Mouse (Mus musculus) Patski (cell line): ENCODE data around the gene Chrd. TPM values are rescaled to one million over a fixed set of nuclear protein-coding genes. Genes with fewer than 3 reads are reported as not detected.
A peak's percentile ranks its signal among the peaks of the same experiment; 100 is the strongest.

Experiments used
- ATAC-seq: fragments of 100-300 bp; one replicate; pipeline ENCODE4 v1.8.0; 2021
- CTCF ChIA-PET: fragments of 350-600 bp; sonication (Branson Sonifier 250); formaldehyde crosslinking; loops from one replicate; lab custom pipeline; 2022; ENCODE audit warnings: inconsistent platforms; lab: Charles Lee
- POLR2A ChIA-PET: fragments of 350-600 bp; sonication (Branson Sonifier 250); formaldehyde crosslinking; loops from one replicate; lab custom pipeline; 2022; ENCODE audit warnings: antibody characterized with exemption, inconsistent platforms; lab: Charles Lee
- DNase-seq: peaks from one replicate; pipeline ENCODE4 v3.0.0-alpha.2; 2011; ENCODE audit warnings: low read depth, low spot score
- H3K27me3 ChIP-seq: fragments of 371-371 bp; one replicate; pipeline ENCODE4 v1.5.1; 2021
- CTCF ChIP-seq: fragments of 100-300 bp; IDR thresholded peaks from one replicate; pipeline ENCODE4 v1.5.1; 2021
- in situ Hi-C: fragments of 300-500 bp; cut with MboI; formaldehyde crosslinking; loops from 3 replicates; pipeline ENCODE4 v1.11.1; 2018; ENCODE audit warnings: low pct_unique_long_range_greater_than_20kb, mixed read lengths
- polyA plus RNA-seq: library from polyadenylated mRNA; unstranded; gene quantifications from one replicate; pipeline ENCODE4 v1.2.3, GENCODE M21; 2021

Chrd gene
- polyA plus RNA-seq, 1 experiment from 2014 or later = 1.8 TPM

DNA sequence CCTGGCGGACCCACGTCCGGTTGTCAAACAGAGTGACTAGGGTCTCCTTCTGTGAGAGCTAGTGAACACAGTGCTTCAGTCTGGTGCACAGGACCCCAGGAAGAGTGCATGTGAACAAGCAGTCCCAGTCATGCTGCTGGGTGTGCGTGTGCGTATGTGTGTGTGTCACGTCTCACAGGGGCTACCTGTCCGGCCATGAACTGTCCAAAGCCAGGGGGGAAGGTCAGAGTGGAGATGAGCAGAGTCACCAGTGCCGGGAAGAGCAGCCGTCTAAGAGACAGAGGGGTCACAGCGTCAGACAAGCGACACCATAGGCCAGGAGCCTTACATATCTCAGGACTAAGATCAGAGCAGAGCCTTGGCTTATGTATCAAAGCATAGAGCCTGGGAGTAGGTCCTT is 22.6 kb upstream of the Chrd start:
- ChIA-PET CTCF (interaction anchor here (1.1 to 2.1 kb wide), 5 partner anchors 12 to 53 kb away, joined by 3 to 8 read pairs (median 5); no protein-coding TSS in a partner anchor), POLR2A (interaction anchor here (0.5 kb wide), 1 partner anchor 928 kb away, joined by 4 read pairs; no protein-coding TSS in a partner anchor)
- no peak for DNase-seq
- TF ChIP-seq CTCF = no peak
- no peak for ATAC-seq
- in situ Hi-C loops = loop anchor here (25.0 kb wide), 1 partner anchor 1552 kb away; the partner anchor contains the start of gene Tra2b
- no peaks in the 10 kb centered on the region for H3K27me3 ChIP-seq

DNA sequence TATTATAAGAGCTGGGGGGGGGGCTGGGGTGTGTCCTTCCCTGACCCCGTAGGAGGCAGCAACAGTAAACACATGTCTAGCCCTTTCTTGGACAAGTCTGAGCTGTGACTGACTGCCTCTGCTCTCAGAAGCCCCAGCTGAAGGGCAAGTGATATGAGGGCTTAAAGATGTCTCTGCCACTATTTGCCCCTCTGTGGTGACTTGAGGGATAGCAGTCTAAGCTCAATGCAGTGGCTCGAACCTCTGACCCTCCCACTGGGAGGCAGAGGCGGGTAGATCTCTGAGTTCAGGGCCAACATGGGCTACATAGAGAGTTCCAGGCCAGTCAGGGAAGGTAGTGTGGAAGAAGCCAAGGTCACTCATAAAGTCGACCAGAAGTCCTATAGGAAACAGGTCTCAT is 22.1 kb upstream of the Chrd start:
- no peak for ATAC-seq
- no peak for DNase-seq
- in situ Hi-C loops = loop anchor here (25.0 kb wide), 1 partner anchor 1551 kb away; the partner anchor contains the start of gene Tra2b
- POLR2A ChIA-PET = interaction anchor here (0.6 kb wide), 1 partner anchor 621 kb away, joined by 4 read pairs; no protein-coding TSS in a partner anchor
- CTCF ChIA-PET = interaction anchor here (1.1 to 1.7 kb wide), 4 partner anchors 28 to 52 kb away, joined by 3 to 6 read pairs (median 4); no protein-coding TSS in a partner anchor
- no peak for TF ChIP-seq CTCF
- H3K27me3 ChIP-seq = no peaks in the 10 kb centered on the region

DNA sequence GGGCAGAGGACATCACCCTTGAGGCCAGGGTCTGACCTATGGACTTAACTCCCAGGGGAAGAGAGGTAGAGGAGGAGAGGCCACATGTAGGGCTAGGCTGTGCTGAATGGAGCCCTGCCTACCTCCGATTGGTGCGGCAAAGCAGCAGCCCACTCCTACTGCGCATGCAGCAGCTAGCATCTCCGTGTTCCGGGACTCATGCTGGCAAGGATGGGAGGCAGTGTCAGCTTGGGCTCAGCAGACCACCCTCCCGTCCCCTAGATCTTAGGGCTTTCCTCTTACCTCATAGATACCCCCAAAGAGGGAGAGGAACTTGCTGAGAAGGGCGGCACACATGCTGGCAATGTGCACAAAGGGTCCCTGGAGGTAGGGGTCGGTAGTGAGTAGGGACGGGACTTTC is 20.7 kb upstream of the Chrd start:
- in situ Hi-C loops = loop anchor here (25.0 kb wide), 1 partner anchor 1550 kb away; the partner anchor contains the start of gene Tra2b

DNA sequence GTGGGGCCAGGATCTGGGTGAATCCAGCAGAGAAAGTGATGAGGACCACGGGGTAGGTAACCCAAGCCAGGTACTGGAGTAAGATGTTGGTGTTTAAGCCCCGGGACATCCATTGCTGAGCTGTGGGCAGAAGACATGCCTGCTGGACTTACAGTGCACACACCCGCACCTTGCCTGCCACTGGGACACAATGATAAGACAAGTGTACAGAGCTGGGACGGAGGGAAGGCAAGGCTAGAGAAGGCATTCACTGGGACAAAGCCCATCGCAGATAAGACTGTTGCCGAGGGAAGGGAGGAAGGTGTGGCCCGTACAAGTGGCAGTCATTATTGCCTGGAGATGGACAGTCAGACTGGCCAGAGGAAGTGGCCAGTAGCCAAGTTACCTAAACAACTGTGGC is 20.0 kb upstream of the Chrd start:
- ATAC-seq = no peak
- in situ Hi-C loops = loop anchor here (25.0 kb wide), 1 partner anchor 1549 kb away; the partner anchor contains the start of gene Tra2b
- DNase-seq = no peak
- CTCF ChIA-PET = interaction anchor here (1.1 kb wide), 1 partner anchor 9 kb away, joined by 3 read pairs; no protein-coding TSS in a partner anchor
- POLR2A ChIA-PET = no interaction called here
- no peaks in the 10 kb centered on the region for H3K27me3 ChIP-seq
- no peak for TF ChIP-seq CTCF

More for the DNA sequence above, 20.7 kb upstream of the Chrd start:
- no peak for TF ChIP-seq CTCF
- DNase-seq = no peak
- ChIA-PET CTCF (interaction anchor here (1.1 kb wide), 1 partner anchor 9 kb away, joined by 3 read pairs; no protein-coding TSS in a partner anchor), POLR2A (no interaction called here)
- ATAC-seq = no peak
- no peaks in the 10 kb centered on the region for H3K27me3 ChIP-seq

DNA sequence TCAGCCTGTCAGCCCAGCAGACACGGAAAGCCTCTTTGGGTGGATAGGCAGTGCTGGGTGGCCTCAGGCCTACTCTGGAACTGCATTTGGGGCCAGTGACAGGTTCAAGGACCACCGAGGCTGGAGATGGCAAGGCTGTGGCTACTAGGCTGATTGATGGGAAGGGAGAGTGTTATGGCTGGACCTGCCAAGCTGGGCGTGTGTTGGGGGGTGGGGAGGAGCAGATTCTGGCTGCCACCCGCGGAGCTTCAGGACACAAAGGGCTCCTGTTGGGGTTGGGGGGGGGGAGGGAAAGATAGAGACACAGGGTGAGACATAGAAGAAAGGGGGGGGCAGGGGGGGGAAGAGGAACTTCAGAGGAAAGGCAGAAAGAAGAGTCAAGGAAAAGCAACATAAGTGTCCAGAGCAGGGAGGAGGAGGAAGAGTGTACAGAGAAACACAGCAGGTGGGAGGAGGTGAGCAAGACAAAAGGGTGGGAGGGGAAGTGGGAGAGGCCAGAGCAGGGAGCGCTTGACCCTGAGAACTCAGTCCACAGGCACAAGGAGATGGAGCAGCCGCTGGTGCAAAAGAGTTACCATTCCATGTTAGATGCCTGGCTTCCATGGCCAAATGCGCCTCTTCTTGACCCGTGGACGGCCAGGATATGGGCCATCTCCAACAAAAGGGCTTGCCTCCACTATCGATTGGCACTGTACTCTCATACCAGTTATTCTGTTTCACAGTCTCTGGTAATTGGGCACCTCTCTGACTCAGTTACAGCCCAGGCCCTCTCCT is 18.4 kb upstream of the Chrd start:
- ChIA-PET POLR2A (interaction anchor here (1.0 to 1.6 kb wide), 3 partner anchors 10 to 46 kb away, joined by 3 to 6 read pairs (median 3); partner anchors contain the start of gene Eif4g1), CTCF (interaction anchor here (1.2 to 1.6 kb wide), 2 partner anchors 12 to 13 kb away, joined by 3 read pairs; no protein-coding TSS in a partner anchor)
- in situ Hi-C loops = loop anchor here (25.0 kb wide), 1 partner anchor 1548 kb away; the partner anchor contains the start of gene Tra2b
- no peak for TF ChIP-seq CTCF
- H3K27me3 ChIP-seq = no peaks in the 10 kb centered on the region
- ATAC-seq (no peak), DNase-seq (no peak)

DNA sequence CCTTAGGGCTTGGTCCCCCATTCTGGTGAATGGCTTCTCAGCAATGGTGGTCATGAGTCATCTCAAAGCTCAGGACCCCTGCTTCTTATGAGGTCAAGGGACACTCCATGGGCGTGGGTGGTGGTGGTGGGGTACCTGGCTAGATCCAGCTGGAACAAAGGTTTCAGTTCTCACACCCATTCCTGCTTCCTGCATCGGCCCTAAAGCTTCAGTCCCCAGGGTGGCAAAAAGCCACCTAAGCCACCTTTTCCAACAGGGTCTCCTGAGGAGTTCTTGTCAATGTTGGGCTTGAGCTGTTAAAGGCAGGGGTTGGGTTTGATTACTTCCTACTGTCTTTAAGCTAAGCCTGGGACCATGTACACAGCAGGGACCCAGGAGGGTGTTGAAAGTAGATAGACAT is 17.8 kb upstream of the Chrd start:
- ChIA-PET POLR2A (interaction anchor here (0.6 to 1.6 kb wide), 3 partner anchors 11 to 174 kb away, joined by 3 to 6 read pairs (median 3); partner anchors contain the start of gene Eif4g1), CTCF (interaction anchor here (1.2 to 1.6 kb wide), 2 partner anchors 12 to 14 kb away, joined by 3 read pairs; no protein-coding TSS in a partner anchor)
- no peak for ATAC-seq
- no peaks in the 10 kb centered on the region for H3K27me3 ChIP-seq
- no peak for DNase-seq
- in situ Hi-C loops = loop anchor here (25.0 kb wide), 1 partner anchor 1547 kb away; the partner anchor contains the start of gene Tra2b
- TF ChIP-seq CTCF = no peak

DNA sequence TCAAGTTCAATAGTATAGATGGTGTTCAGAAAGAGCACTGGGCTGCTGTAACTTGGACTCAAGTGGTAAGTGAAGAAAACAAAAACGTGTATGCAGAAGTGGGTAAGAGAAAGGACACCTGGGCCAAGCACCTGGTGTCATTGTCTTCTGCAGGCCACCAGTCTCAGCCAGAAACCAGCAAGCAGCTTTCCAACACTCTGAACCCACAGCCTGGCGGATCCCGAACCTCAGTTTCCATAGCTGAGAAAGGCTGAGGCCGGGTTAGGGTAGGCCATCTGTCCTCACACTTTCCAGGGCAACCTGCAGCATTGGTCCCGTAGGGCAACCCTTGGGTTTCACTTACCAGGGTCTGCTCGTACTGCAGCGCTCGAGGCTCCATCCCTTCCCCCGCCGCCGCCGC is 17.4 kb upstream of the Chrd start:
- TF ChIP-seq CTCF = no peak
- ATAC-seq (no peak), DNase-seq (no peak)
- no peaks in the 10 kb centered on the region for H3K27me3 ChIP-seq
- POLR2A ChIA-PET = interaction anchor here (0.6 to 1.6 kb wide), 3 partner anchors 11 to 175 kb away, joined by 3 to 6 read pairs (median 3); partner anchors contain the start of gene Eif4g1
- CTCF ChIA-PET = interaction anchor here (1.2 to 1.6 kb wide), 2 partner anchors 13 to 14 kb away, joined by 3 read pairs; no protein-coding TSS in a partner anchor
- in situ Hi-C loops = loop anchor here (25.0 kb wide), 1 partner anchor 1547 kb away; the partner anchor contains the start of gene Tra2b

DNA sequence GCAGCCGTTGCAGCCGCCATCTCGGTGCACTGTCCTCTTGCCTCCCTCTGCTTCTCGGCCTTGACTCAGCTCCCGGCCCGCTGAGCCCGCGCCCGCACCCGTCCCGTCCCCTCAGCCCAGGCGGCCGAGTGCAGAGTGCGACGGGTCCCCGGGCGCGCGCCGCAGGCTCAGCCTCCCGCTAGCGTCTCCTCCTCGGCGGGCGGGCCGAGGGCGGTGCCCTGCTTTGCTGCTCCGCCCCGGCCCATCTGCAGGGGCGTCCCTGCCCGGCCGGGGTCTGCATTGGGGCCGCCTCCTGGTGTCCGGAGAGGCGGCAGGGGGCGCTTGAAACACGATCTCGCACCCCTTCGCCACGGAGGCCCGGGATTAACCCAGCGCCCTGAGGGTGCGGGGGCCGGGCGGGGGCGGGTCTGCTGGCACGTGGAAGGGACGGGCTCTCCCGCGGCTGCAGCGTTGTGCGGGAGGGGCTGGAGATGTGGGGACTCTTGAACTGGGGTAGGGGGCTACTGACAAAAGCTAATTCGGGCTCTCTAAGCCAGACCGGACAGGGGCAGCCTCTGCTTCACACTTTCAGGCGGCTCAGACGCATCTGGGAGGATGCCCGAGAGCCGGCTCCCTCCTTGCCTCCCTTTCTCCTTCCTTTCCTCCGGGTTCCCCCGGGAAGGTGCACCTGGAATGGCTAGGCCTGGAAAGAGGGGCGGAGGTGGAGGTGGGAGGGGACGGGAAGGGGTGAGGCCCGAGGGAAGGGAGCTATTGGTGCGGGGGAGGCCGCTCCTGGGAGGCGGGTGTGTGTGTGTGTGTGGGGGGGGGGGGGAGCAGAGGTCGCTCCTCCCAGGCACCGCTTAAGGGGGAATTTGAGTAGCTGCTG is 16.7 kb upstream of the Chrd start:
- ChIA-PET POLR2A (interaction anchor here (0.6 to 1.6 kb wide), 6 partner anchors 12 to 175 kb away, joined by 3 to 6 read pairs (median 3); partner anchors contain the start of gene Abcf3), CTCF (interaction anchor here (1.2 to 3.2 kb wide), 3 partner anchors 15 to 46 kb away, joined by 3 to 16 read pairs (median 4); no protein-coding TSS in a partner anchor)
- peak; percentile 62 for ATAC-seq
- no peak for TF ChIP-seq CTCF
- in situ Hi-C loops = loop anchor here (25.0 kb wide), 1 partner anchor 1546 kb away; the partner anchor contains the start of gene Tra2b
- H3K27me3 ChIP-seq = no peaks in the 10 kb centered on the region
- DNase-seq = no peak

DNA sequence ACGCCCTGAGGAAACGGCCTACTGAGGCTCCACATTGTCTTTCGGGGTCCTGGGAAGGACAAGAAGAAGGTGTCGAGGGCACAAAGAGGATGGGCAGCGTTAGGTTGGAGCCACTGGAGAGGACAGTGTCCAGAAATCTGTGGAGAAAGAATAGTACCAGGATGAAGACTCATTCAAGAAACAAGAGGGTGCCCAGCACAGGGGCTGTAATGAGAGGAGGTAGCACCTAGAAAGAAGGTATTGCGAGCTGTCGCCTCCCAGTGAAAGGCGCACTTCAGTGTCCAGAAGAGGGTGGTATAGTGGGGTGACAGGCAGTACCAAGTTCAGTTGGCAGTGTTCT is 16.1 kb upstream of the Chrd start:
- DNase-seq = no peak
- in situ Hi-C loops = loop anchor here (25.0 kb wide), 1 partner anchor 1545 kb away; the partner anchor contains the start of gene Tra2b
- POLR2A ChIA-PET = interaction anchor here (0.8 to 1.3 kb wide), 6 partner anchors 27 to 169 kb away, joined by 3 to 4 read pairs (median 3); partner anchors contain the start of gene Abcf3
- no peak for TF ChIP-seq CTCF
- CTCF ChIA-PET = interaction anchor here (0.9 to 3.2 kb wide), 4 partner anchors 12 to 48 kb away, joined by 3 to 16 read pairs (median 4); no protein-coding TSS in a partner anchor
- H3K27me3 ChIP-seq = no peaks in the 10 kb centered on the region
- no peak for ATAC-seq
